Mouse (Mus musculus) adrenal gland, postnatal 0 days (tissue): ENCODE data around the gene Lmbrd1. TPM values are rescaled to one million over a fixed set of nuclear protein-coding genes. Genes with fewer than 3 reads are reported as not detected.

Experiments used
- polyA plus RNA-seq: library from polyadenylated mRNA; unstranded; fragments of >200 nt; fragmentation: Nextera tagmentation; extraction: Ambion mirVana; gene quantifications from 2 replicates; pipeline ENCODE4 v1.2.1, GENCODE M21; 2015

Lmbrd1 gene
- 38.0 and 55.8 TPM in 2 replicates for polyA plus RNA-seq

DNA sequence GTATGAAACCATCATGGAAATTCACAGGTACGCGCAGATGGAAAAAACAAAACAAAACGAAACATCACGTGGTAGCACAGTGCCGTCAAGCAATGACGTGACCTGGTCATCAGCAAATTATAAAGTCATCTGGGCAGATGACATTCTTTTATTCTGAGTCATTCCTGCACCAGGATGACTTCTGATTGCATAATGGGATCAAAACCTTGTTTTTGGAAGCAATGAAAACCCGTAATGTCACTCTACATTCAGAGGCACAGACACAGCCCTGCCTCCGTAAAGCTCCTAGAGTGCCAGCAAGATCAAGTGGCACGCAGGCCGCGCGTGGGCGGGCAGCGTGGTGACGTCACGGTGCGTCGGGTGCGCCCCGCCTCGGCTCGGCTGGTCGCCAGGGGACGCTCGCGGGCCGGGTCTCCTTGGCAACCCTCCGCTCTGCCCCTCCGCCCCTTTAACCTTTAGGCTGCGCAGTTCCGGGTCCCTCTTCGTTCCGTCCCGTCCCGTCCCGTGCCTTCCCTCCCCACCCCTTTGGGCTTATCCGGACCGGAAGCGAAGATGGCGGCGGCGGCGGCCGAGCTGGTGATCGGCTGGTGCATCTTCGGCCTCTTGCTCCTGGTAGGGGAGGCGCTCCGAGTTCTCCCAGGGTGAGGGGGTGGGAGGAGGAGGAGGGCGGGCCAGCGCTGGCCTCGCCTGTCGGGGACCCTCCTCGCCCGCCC, at the start of gene Lmbrd1:
TSS of gene Lmbrd1 (plus strand) at position 426 of the 713 bp plus-strand sequence.

Other genes with a start within 250 kb of the Lmbrd1 start
- 0.22 and 0.63 TPM in 2 replicates for gene Col19a1, start 91.2 kb upstream of the Lmbrd1 start, polyA plus RNA-seq